Mouse (Mus musculus): ENCODE measurements at regions not wholly inside any gene's neighbourhood (a gene's known extent, or its start where the extent isn't known, plus 50 kb on each side); places are given as distances from the start of the nearest gene placed in this dataset.

GRCm38 (mm10) chr4:95339822-95340221 is 217.5 kb upstream of the Fggy start:
- no peak for DNase-seq

- DNase-seq, result no peak
Measured at GRCm38 (mm10) chr4:95340926-95341325, 216.4 kb upstream of the Fggy start.

GRCm38 (mm10) chr4:95346722-95347197 is 210.5 kb upstream of the Fggy start:
- peak; percentile 37 for DNase-seq

GRCm38 (mm10) chr4:95347436-95347835 is 209.9 kb upstream of the Fggy start:
- no peak for DNase-seq

GRCm38 (mm10) chr4:95348405-95349123 is 208.7 kb upstream of the Fggy start:
- DNase-seq, result no peak

GRCm38 (mm10) chr4:95353894-95354319 is 203.4 kb upstream of the Fggy start:
- peak; percentile 66 for DNase-seq

GRCm38 (mm10) chr4:95358674-95359073 is 198.6 kb upstream of the Fggy start:
- DNase-seq, result no peak

- DNase-seq, result no peak
Measured at GRCm38 (mm10) chr4:95360336-95360967, 196.9 kb upstream of the Fggy start.

GRCm38 (mm10) chr4:95364376-95365082 is 192.8 kb upstream of the Fggy start:
- DNase-seq, result no peak

GRCm38 (mm10) chr4:95376386-95376785 is 180.9 kb upstream of the Fggy start:
- DNase-seq, result no peak

- peak; percentile 71 for DNase-seq
Measured at GRCm38 (mm10) chr4:95377222-95378134, 179.8 kb upstream of the Fggy start.

- DNase-seq, result peak; percentile 11
Measured at GRCm38 (mm10) chr4:95378645-95379044, 178.7 kb upstream of the Fggy start.

GRCm38 (mm10) chr4:95383216-95383892 is 174.0 kb upstream of the Fggy start:
- no peak for DNase-seq

GRCm38 (mm10) chr4:95385552-95385951 is 171.8 kb upstream of the Fggy start:
- DNase-seq, result peak; percentile 73

GRCm38 (mm10) chr4:95386021-95386420 is 171.3 kb upstream of the Fggy start:
- DNase-seq, result no peak

GRCm38 (mm10) chr4:95388556-95388955 is 168.8 kb upstream of the Fggy start:
- DNase-seq, result peak; percentile 34

GRCm38 (mm10) chr4:95389647-95390046 is 167.7 kb upstream of the Fggy start:
- DNase-seq, result peak; percentile 38

- no peak for DNase-seq
Measured at GRCm38 (mm10) chr4:95390549-95390948, 166.8 kb upstream of the Fggy start.

- DNase-seq, result peak; percentile 46
Measured at GRCm38 (mm10) chr4:95395746-95396145, 161.6 kb upstream of the Fggy start.

GRCm38 (mm10) chr4:95398301-95398700 is 159.0 kb upstream of the Fggy start:
- DNase-seq, result no peak

GRCm38 (mm10) chr4:95402273-95402672 is 155.0 kb upstream of the Fggy start:
- DNase-seq, result peak; percentile 39

GRCm38 (mm10) chr4:95417075-95417474 is 140.2 kb upstream of the Fggy start:
- no peak for DNase-seq

Measured in lung, postnatal 14 days (tissue).